Comparison of ENCODE assay signal across 11 mouse cellular contexts in the genomic region with DNA sequence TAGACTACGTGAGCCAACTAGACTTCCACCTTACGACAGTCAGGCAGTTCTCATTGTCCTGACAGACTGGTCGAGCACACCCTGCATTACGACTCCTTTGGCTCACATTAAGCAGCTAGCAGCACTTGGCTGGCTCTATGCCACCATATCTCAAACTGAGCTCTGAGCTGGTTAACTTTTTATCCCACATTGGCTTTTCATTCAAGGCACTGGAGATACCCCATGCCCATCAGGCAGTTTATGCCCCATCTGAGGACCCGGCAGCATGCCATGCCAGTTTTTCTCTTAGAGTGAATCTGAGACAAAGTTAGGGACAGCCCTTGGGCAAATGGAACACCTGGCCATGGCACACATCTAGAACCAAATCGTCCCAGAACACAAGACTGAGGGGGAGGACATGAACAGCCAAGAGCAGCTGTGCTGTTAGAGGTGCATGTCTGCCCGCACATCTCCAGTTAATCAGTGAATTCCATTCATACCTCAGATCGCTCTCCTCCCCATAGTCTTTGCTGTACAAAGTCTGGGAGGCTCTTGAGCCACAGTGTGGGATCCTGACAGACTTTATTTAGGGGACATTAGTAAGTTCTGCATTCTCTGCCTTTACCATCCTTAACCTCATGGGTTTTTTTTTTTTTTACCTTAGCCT. TPM values are rescaled to one million over a fixed set of nuclear protein-coding genes. Genes with fewer than 3 reads are reported as not detected.
DNase-seq lines count a peak whose midpoint lies in the region; ATAC-seq and TF ChIP-seq lines count a peak whose summit lies in the region.
"Had no signal": no experiment of that assay in that cellular context is flagged by ENCODE, and none has a peak within 500 bp of the region (broad histone marks: within the 10 kb centered on the region; RNA-seq: fewer than 3 reads in every experiment).

No protein-coding gene starts in this region.

- intact Hi-C loops in heart, postnatal 10 days (cut with DNase I) = loop anchor here (10.0 kb wide), 1 partner anchor 577 kb away; no protein-coding TSS in a partner anchor

- H3K27me3 ChIP-seq in forebrain, embryonic 14.5 days (replicated peaks; ENCODE audit: control insufficient read depth, insufficient read depth, low read length) = no peaks in the 10 kb centered on the region
- H3K27me3 ChIP-seq in forebrain, postnatal 0 days (ENCODE audit: insufficient read depth, low read length) = no peaks in the 10 kb centered on the region
- no peaks in the 10 kb centered on the region for H3K27me3 ChIP-seq in lung, postnatal 0 days (replicated peaks; ENCODE audit: insufficient read depth, low read length)
- no peaks in the 10 kb centered on the region for H3K27me3 ChIP-seq in neural tube, embryonic 15.5 days (replicated peaks)

- no peaks in the 10 kb centered on the region for H3K36me3 ChIP-seq in forebrain, embryonic 14.5 days (ENCODE audit: control insufficient read depth, insufficient read depth, low read length)
- no peaks in the 10 kb centered on the region for H3K36me3 ChIP-seq in forebrain, postnatal 0 days (ENCODE audit: insufficient read depth)
- H3K36me3 ChIP-seq in lung, postnatal 0 days (ENCODE audit: insufficient read depth, low read length) = no peaks in the 10 kb centered on the region
- H3K36me3 ChIP-seq in neural tube, embryonic 15.5 days = no peaks in the 10 kb centered on the region

- no peak for ATAC-seq in forebrain, embryonic 14.5 days
- ATAC-seq in forebrain, postnatal 0 days = no peak
- no peak for ATAC-seq in lung, postnatal 0 days
- ATAC-seq in neural tube, embryonic 15.5 days (ENCODE audit: low FRiP score) = no peak
- ATAC-seq: inflammation-experienced regulatory T-cells, adult 6 months had no signal

- WGBS in forebrain, embryonic 14.5 days = 53% methylated on average over 8 of the region's 8 CpGs
- 46% methylated on average over 8 of the region's 8 CpGs for WGBS in forebrain, postnatal 0 days
- 30% methylated on average over 8 of the region's 8 CpGs for WGBS in lung, postnatal 0 days
- WGBS in neural tube, embryonic 15.5 days = 50% methylated on average over 8 of the region's 8 CpGs

- H3K9me3 ChIP-seq in forebrain, embryonic 14.5 days (replicated peaks; ENCODE audit: control insufficient read depth, low read length) = no peaks in the 10 kb centered on the region
- H3K9me3 ChIP-seq in forebrain, postnatal 0 days (ENCODE audit: low read length) = no peaks in the 10 kb centered on the region
- H3K9me3 ChIP-seq in lung, postnatal 0 days (ENCODE audit: low read length) = no peaks in the 10 kb centered on the region
- H3K9me3 ChIP-seq in neural tube, embryonic 15.5 days (replicated peaks) = no peaks in the 10 kb centered on the region

- TF ChIP-seq CTCF in forebrain, postnatal 0 days (IDR thresholded peaks at IDR 0.05; ENCODE audit: low read depth) = no peak
- TF ChIP-seq CTCF in lung, postnatal 0 days (IDR thresholded peaks at IDR 0.05) = no peak

- DNase-seq in forebrain, embryonic 14.5 days (ENCODE audit: low spot score) = peak; percentile 46
- DNase-seq in forebrain, postnatal 0 days = no peak
- peak; percentile 31 for DNase-seq in NIH3T3 (ENCODE audit: low read depth)
- peak; percentile 45 to 48 for DNase-seq in heart, postnatal 10 days
- peak; percentile 59 for DNase-seq in lung, postnatal 0 days (ENCODE audit: low spot score)
- no peak for DNase-seq in spleen, adult 18-20 months
- no peak for DNase-seq in adrenal gland, postnatal 4 days (ENCODE audit: low spot score in 2 of 2)
- DNase-seq: cerebellum, adult 18-20 months; liver had no signal

- H3K9ac ChIP-seq in forebrain, embryonic 14.5 days (ENCODE audit: low read length) = no peak overlapping the region
- H3K9ac ChIP-seq in forebrain, postnatal 0 days = no peak overlapping the region
- H3K9ac ChIP-seq in lung, postnatal 0 days (replicated peaks; ENCODE audit: low read depth) = no peak overlapping the region; the same call in 1 of the 2 replicates
- H3K9ac ChIP-seq in neural tube, embryonic 15.5 days (replicated peaks) = no peak overlapping the region

- H3K4me1 ChIP-seq in forebrain, embryonic 14.5 days (ENCODE audit: control insufficient read depth, insufficient read depth, low read length) = peaks cover 8% of the 10 kb centered on the region
- 0 out of 2 replicates have a peak, but pooled peaks cover 6% of the 10 kb centered on the region for H3K4me1 ChIP-seq in forebrain, postnatal 0 days (ENCODE audit: insufficient read depth)
- H3K4me1 ChIP-seq in lung, postnatal 0 days (ENCODE audit: insufficient read depth, low read depth, low read length) = peaks cover 13% of the 10 kb centered on the region; the same call in 1 of the 2 replicates
- peaks cover 7% of the 10 kb centered on the region; the same call in 1 of the 2 replicates for H3K4me1 ChIP-seq in neural tube, embryonic 15.5 days

- no peak overlapping the region for H3K4me3 ChIP-seq in forebrain, embryonic 14.5 days (ENCODE audit: low read depth, low read length)
- no peak overlapping the region for H3K4me3 ChIP-seq in forebrain, postnatal 0 days (ENCODE audit: low read depth, low read length)
- no peak overlapping the region for H3K4me3 ChIP-seq in lung, postnatal 0 days (ENCODE audit: low read depth, low read length)
- no peak overlapping the region for H3K4me3 ChIP-seq in neural tube, embryonic 15.5 days (replicated peaks)

- H3K4me2 ChIP-seq in forebrain, embryonic 14.5 days (ENCODE audit: low read length) = no peak overlapping the region
- no peak overlapping the region for H3K4me2 ChIP-seq in forebrain, postnatal 0 days (ENCODE audit: low read depth)
- peak overlapping the region; percentile 22; the same call in 1 of the 2 replicates for H3K4me2 ChIP-seq in lung, postnatal 0 days (replicated peaks; ENCODE audit: low read depth, low read length)
- no peak overlapping the region for H3K4me2 ChIP-seq in neural tube, embryonic 15.5 days

- H3K27ac ChIP-seq in forebrain, embryonic 14.5 days (ENCODE audit: low read depth, low read length) = no peak overlapping the region
- H3K27ac ChIP-seq in forebrain, postnatal 0 days (ENCODE audit: low read depth, low read length) = no peak overlapping the region
- no peak overlapping the region for H3K27ac ChIP-seq in lung, postnatal 0 days (ENCODE audit: low read length)
- no peak overlapping the region for H3K27ac ChIP-seq in neural tube, embryonic 15.5 days (replicated peaks)

- no peak for TF ChIP-seq EP300 in lung, postnatal 0 days (IDR thresholded peaks at IDR 0.05)

RNA-seq across cellular contexts. Expression of a gene that starts 49.5 kb away (rescaled TPM):
- polyA plus RNA-seq in forebrain, embryonic 14.5 days (2014; fragmentation: Nextera tagmentation; extraction: Ambion mirVana) = 2.0 and 2.5 TPM in 2 replicates
- 5.1 and 13.5 TPM in 2 replicates for total RNA-seq in forebrain, postnatal 0 days (2014; rRNA removed)
- 2.7 and 3.5 TPM in 2 replicates for polyA plus RNA-seq in forebrain, postnatal 0 days (2015; fragmentation: Nextera tagmentation; extraction: Ambion mirVana)
- 10 to 100 TPM; 11.2 to 19.0 TPM for total RNA-seq in heart, postnatal 10 days (2021)
- polyA plus RNA-seq in lung, postnatal 0 days (2015; fragmentation: Nextera tagmentation; extraction: Ambion mirVana) = 10.2 and 13.4 TPM in 2 replicates
- 4.0 and 6.1 TPM in 2 replicates for polyA plus RNA-seq in neural tube, embryonic 15.5 days (2015; fragmentation: Nextera tagmentation; extraction: Ambion mirVana)
- 10 to 100 TPM; 11.9 to 13.7 TPM for total RNA-seq in adrenal gland, postnatal 4 days (2021)

Comparison
In these comparisons a context has a peak if more than half of its experiments do, and no peak if none do; other contexts are left out.
1. DNase-seq: peak in forebrain, embryonic 14.5 days (single experiment), NIH3T3 (single experiment), heart, postnatal 10 days (2 of 2) and lung, postnatal 0 days (single experiment); none in forebrain, postnatal 0 days (single experiment), spleen, adult 18-20 months (0 of 2) and adrenal gland, postnatal 4 days (0 of 2).